9 mouse cellular contexts compared by ENCODE assay signal in the genomic region with DNA sequence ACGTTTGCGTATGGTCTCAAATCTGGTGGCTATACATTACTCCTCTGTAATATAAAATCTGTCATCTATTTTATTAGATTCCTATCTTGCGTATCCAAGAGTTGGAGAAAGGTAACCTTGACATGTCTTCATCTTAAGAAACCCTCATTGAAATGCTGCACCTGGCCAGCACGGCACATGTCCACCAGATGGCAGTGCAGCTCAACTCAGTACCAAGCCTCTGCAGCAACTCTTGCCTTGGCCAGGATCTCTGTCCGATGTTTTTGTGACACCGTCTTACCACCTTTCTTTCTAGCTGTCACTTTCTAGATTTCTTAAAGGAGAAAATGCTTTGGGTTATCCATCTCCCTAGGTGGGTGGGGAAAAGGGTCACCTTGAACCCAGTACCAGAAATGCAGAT.
DNase-seq lines count a peak whose midpoint lies in the region; ATAC-seq and TF ChIP-seq lines count a peak whose summit lies in the region.
"Had no signal": no experiment of that assay in that cellular context is flagged by ENCODE, and none has a peak within 500 bp of the region (broad histone marks: within the 10 kb centered on the region; RNA-seq: fewer than 3 reads in every experiment).

No protein-coding gene starts in this region.

- H3K4me3 ChIP-seq in MEL (ENCODE audit: control insufficient read depth in 1 of 2, insufficient read depth in 1 of 2, low read depth in 2 of 2, low read length in 2 of 2) = no peak overlapping the region
- no peak overlapping the region for H3K4me3 ChIP-seq in forebrain, embryonic 16.5 days (replicated peaks; ENCODE audit: low read length)
- H3K4me3 ChIP-seq in hindbrain, embryonic 13.5 days = no peak overlapping the region
- H3K4me3 ChIP-seq: hindbrain, embryonic 15.5 days had no signal

- H3K27ac ChIP-seq in MEL (ENCODE audit: control insufficient read depth, low read depth, low read length) = no peak overlapping the region
- no peak overlapping the region for H3K27ac ChIP-seq in forebrain, embryonic 16.5 days (ENCODE audit: low read length)
- H3K27ac ChIP-seq in hindbrain, embryonic 13.5 days = no peak overlapping the region
- H3K27ac ChIP-seq: hindbrain, embryonic 15.5 days had no signal

- peak; percentile 50 for DNase-seq in MEL (ENCODE audit: low read depth, low spot score)
- peak; percentile 77 to 82 for DNase-seq in layer of hippocampus, postnatal 10 days (ENCODE audit: low spot score in 2 of 2)
- peak; percentile 84 to 86 for DNase-seq in right cerebral cortex, adult 2 months (ENCODE audit: low spot score in 2 of 2)
- DNase-seq in urinary bladder, postnatal 14 days (ENCODE audit: low spot score) = peak; percentile 79

- TF ChIP-seq POLR2A in MEL (IDR thresholded peaks at IDR 0.05; ENCODE audit: control insufficient read depth in 1 of 2, insufficient read depth in 1 of 2, low read depth in 1 of 2, low read length in 2 of 2, poor library complexity in 1 of 2) = no peak

- 30% methylated on average over 6 of the region's 6 CpGs for WGBS in forebrain, embryonic 16.5 days
- 38% methylated on average over 6 of the region's 6 CpGs for WGBS in hindbrain, embryonic 13.5 days

- no peaks in the 10 kb centered on the region for H3K9me3 ChIP-seq in MEL (replicated peaks; ENCODE audit: insufficient read depth, low read length)
- H3K9me3 ChIP-seq in forebrain, embryonic 16.5 days (ENCODE audit: control insufficient read depth, low read length) = peaks cover 3% of the 10 kb centered on the region; the same call in 1 of the 2 replicates
- H3K9me3 ChIP-seq in hindbrain, embryonic 13.5 days = no peaks in the 10 kb centered on the region
- H3K9me3 ChIP-seq: hindbrain, embryonic 15.5 days had no signal

- no peaks in the 10 kb centered on the region for H3K27me3 ChIP-seq in MEL (ENCODE audit: control insufficient read depth in 1 of 2, insufficient read depth in 2 of 2, low read length in 2 of 2)
- no peaks in the 10 kb centered on the region for H3K27me3 ChIP-seq in forebrain, embryonic 16.5 days (replicated peaks; ENCODE audit: control insufficient read depth, insufficient read depth, low read length)
- H3K27me3 ChIP-seq in hindbrain, embryonic 13.5 days = no peaks in the 10 kb centered on the region
- H3K27me3 ChIP-seq: hindbrain, embryonic 15.5 days had no signal

- peak; percentile 59 for TF ChIP-seq RAD21 in MEL (IDR thresholded peaks at IDR 0.05; ENCODE audit: low read depth, low read length)

- TF ChIP-seq CTCF in MEL (IDR thresholded peaks at IDR 0.05 in 2 of 3, conservative IDR thresholded peaks at IDR 0.05 in 1 of 3; ENCODE audit: control insufficient read depth in 1 of 3, insufficient read depth in 1 of 3, low read depth in 2 of 3, low read length in 3 of 3, poor library complexity in 1 of 3, severe bottlenecking in 1 of 3) = peak; percentile 36 to 84 (median 70); a peak in 5 of 6 replicates

- no peak for TF ChIP-seq EP300 in MEL (IDR thresholded peaks at IDR 0.05; ENCODE audit: low read depth in 1 of 2, low read length in 2 of 2)

- H3K9ac ChIP-seq in MEL (ENCODE audit: control insufficient read depth, low read depth, low read length, poor library complexity, severe bottlenecking) = no peak overlapping the region
- H3K9ac ChIP-seq in forebrain, embryonic 16.5 days (replicated peaks; ENCODE audit: low read depth, low read length) = no peak overlapping the region
- H3K9ac ChIP-seq in hindbrain, embryonic 13.5 days = no peak overlapping the region
- H3K9ac ChIP-seq: hindbrain, embryonic 15.5 days had no signal

- peak; percentile 89 for ATAC-seq in cerebellum, adult (ENCODE audit: insufficient number of reproducible peaks, low FRiP score, low TSS enrichment)
- ATAC-seq in forebrain, embryonic 16.5 days = peak; percentile 78
- peak; percentile 71 for ATAC-seq in hindbrain, embryonic 13.5 days (ENCODE audit: low FRiP score)
- ATAC-seq in megakaryocyte, adult 5-6 weeks (ENCODE audit: poor library complexity, severe bottlenecking) = peak; percentile 97

- no peaks in the 10 kb centered on the region for H3K36me3 ChIP-seq in MEL (ENCODE audit: control insufficient read depth in 1 of 2, insufficient read depth in 2 of 2, low read length in 2 of 2)
- H3K36me3 ChIP-seq in forebrain, embryonic 16.5 days (ENCODE audit: control insufficient read depth, insufficient read depth) = no peaks in the 10 kb centered on the region
- no peaks in the 10 kb centered on the region for H3K36me3 ChIP-seq in hindbrain, embryonic 13.5 days
- H3K36me3 ChIP-seq: hindbrain, embryonic 15.5 days had no signal

- no peaks in the 10 kb centered on the region for H3K4me1 ChIP-seq in MEL (ENCODE audit: control insufficient read depth in 1 of 2, insufficient read depth in 2 of 2, low read length in 2 of 2)
- no peaks in the 10 kb centered on the region for H3K4me1 ChIP-seq in forebrain, embryonic 16.5 days (replicated peaks; ENCODE audit: control insufficient read depth, insufficient read depth, low read length)
- H3K4me1 ChIP-seq in hindbrain, embryonic 13.5 days (replicated peaks) = no peaks in the 10 kb centered on the region
- H3K4me1 ChIP-seq: hindbrain, embryonic 15.5 days had no signal

- H3K79me2 ChIP-seq in MEL (ENCODE audit: control insufficient read depth, insufficient read depth, low read length, poor library complexity) = no peaks in the 10 kb centered on the region

- no peak overlapping the region for H3K4me2 ChIP-seq in forebrain, embryonic 16.5 days (ENCODE audit: low read length)
- no peak overlapping the region for H3K4me2 ChIP-seq in hindbrain, embryonic 13.5 days
- H3K4me2 ChIP-seq: hindbrain, embryonic 15.5 days had no signal

TF ChIP-seq in MEL, 35 proteins besides CTCF, POLR2A, EP300 and RAD21:
- TF ChIP-seq GATA1 (IDR thresholded peaks at IDR 0.05; ENCODE audit: low read depth, low read length) (no peak), E2F4 (IDR thresholded peaks at IDR 0.05; ENCODE audit: borderline replicate concordance, low read depth, low read length) (no peak), NELFE (IDR thresholded peaks at IDR 0.05; ENCODE audit: low read depth, low read length) (no peak), SMC3 (IDR thresholded peaks at IDR 0.05; ENCODE audit: low read depth, low read length) (peak; percentile 71), ZC3H11A (IDR thresholded peaks at IDR 0.05; ENCODE audit: low read depth, low read length) (peak; percentile 39; the same call in 1 of the 2 replicates)
